ENCODE assay signal across 12 mouse cellular contexts in the genomic region with DNA sequence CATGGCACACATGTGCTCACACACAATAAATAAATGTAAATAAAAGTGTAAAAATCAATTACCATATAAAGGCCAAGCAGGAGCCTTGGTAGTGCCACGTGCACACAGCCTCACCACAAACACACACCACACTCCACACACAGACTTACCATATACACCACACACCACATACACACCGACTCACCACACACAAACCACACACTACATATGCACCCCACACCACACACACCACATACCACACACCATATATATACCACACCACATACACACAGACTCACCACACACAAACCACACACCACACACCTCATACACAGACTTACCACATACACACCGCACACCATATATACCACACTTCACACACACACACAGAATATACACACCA. TPM values are rescaled to one million over a fixed set of nuclear protein-coding genes. Genes with fewer than 3 reads are reported as not detected.
DNase-seq lines count a peak whose midpoint lies in the region; ATAC-seq and TF ChIP-seq lines count a peak whose summit lies in the region.
"Had no signal": no experiment of that assay in that cellular context is flagged by ENCODE, and none has a peak within 500 bp of the region (broad histone marks: within the 10 kb centered on the region; RNA-seq: fewer than 3 reads in every experiment).

No protein-coding gene starts in this region.

- peaks cover 15% of the 10 kb centered on the region for H3K4me1 ChIP-seq in heart, embryonic 13.5 days
- 0 out of 2 replicates have a peak, but pooled peaks cover under 1% of the 10 kb centered on the region for H3K4me1 ChIP-seq in lung, embryonic 15.5 days
- H3K4me1 ChIP-seq in bone marrow macrophage, adult 2 months (ENCODE audit: control insufficient read depth, insufficient read depth, low read length), result peaks cover 56% of the 10 kb centered on the region
- H3K4me1 ChIP-seq: intestine, embryonic 15.5 days; limb, embryonic 15.5 days had no signal

- H3K27me3 ChIP-seq in heart, embryonic 13.5 days (replicated peaks), result no peaks in the 10 kb centered on the region
- H3K27me3 ChIP-seq in lung, embryonic 15.5 days, result no peaks in the 10 kb centered on the region
- H3K27me3 ChIP-seq: forebrain, embryonic 12.5 days; intestine, embryonic 15.5 days; limb, embryonic 15.5 days had no signal

- peak overlapping the region; percentile 75 for H3K27ac ChIP-seq in heart, embryonic 13.5 days (replicated peaks)
- H3K27ac ChIP-seq in lung, embryonic 15.5 days, result peak overlapping the region; percentile 48; the same call in 1 of the 2 replicates
- peak overlapping the region; percentile 99 for H3K27ac ChIP-seq in bone marrow macrophage, adult 2 months (ENCODE audit: insufficient read depth, low read depth, low read length)
- H3K27ac ChIP-seq: forebrain, embryonic 12.5 days; limb, embryonic 15.5 days had no signal

- WGBS in heart, embryonic 13.5 days, result 87% methylated on average over 3 of the region's 3 CpGs
- 78% methylated on average over 3 of the region's 3 CpGs for WGBS in lung, embryonic 15.5 days

- intact Hi-C loops in heart, postnatal 10 days (cut with DNase I), result no loop called here

- no peak for ATAC-seq in heart, embryonic 13.5 days (ENCODE audit: extremely low read depth, insufficient number of reproducible peaks, low FRiP score, low TSS enrichment)
- no peak for ATAC-seq in lung, embryonic 15.5 days (ENCODE audit: borderline replicate concordance, extremely low read depth, low FRiP score, low TSS enrichment)
- ATAC-seq in hematopoietic stem cell, adult 5-6 weeks (replicated peaks in 1 of 2; ENCODE audit: insufficient read depth in 1 of 2, low FRiP score in 2 of 2, low TSS enrichment in 1 of 2, low read depth in 1 of 2, poor library complexity in 2 of 2, severe bottlenecking in 2 of 2), result peak; percentile 37 to 53; a peak in 3 of 4 replicates
- ATAC-seq: intestine, embryonic 15.5 days had no signal

- TF ChIP-seq CTCF in bone marrow macrophage, adult 2 months (IDR thresholded peaks at IDR 0.05; ENCODE audit: low read depth, low read length), result 0 out of 2 replicates have a peak, but pooled peaks have one; percentile 8

- H3K4me2 ChIP-seq in heart, embryonic 13.5 days, result peak overlapping the region; percentile 6; the same call in 1 of the 2 replicates
- H3K4me2 ChIP-seq in lung, embryonic 15.5 days, result no peak overlapping the region
- H3K4me2 ChIP-seq: forebrain, embryonic 12.5 days; intestine, embryonic 15.5 days; limb, embryonic 15.5 days had no signal

- peaks cover 69% of the 10 kb centered on the region for H3K36me3 ChIP-seq in heart, embryonic 13.5 days
- H3K36me3 ChIP-seq in lung, embryonic 15.5 days, result 0 out of 2 replicates have a peak, but pooled peaks cover 3% of the 10 kb centered on the region

- H3K9me3 ChIP-seq in heart, embryonic 13.5 days, result no peaks in the 10 kb centered on the region
- no peaks in the 10 kb centered on the region for H3K9me3 ChIP-seq in lung, embryonic 15.5 days
- H3K9me3 ChIP-seq: forebrain, embryonic 12.5 days; intestine, embryonic 15.5 days; limb, embryonic 15.5 days had no signal

- DNase-seq in heart, postnatal 10 days, result no peak
- no peak for DNase-seq in lung, postnatal 4 days
- no peak for DNase-seq in urinary bladder, postnatal 10 days (ENCODE audit: low spot score)
- DNase-seq in frontal cortex, postnatal 36 days (ENCODE audit: low spot score in 2 of 2), result no peak
- DNase-seq: adrenal gland, adult 8-10 months had no signal

- H3K4me3 ChIP-seq in heart, embryonic 13.5 days, result no peak overlapping the region
- H3K4me3 ChIP-seq in lung, embryonic 15.5 days, result no peak overlapping the region
- H3K4me3 ChIP-seq in bone marrow macrophage, adult 2 months (ENCODE audit: insufficient read depth, low read length), result 0 out of 2 replicates have a peak overlapping the region, but pooled peaks have one; percentile 2
- H3K4me3 ChIP-seq: forebrain, embryonic 12.5 days; intestine, embryonic 15.5 days; limb, embryonic 15.5 days had no signal

- TF ChIP-seq POLR2A in bone marrow macrophage, adult 2 months (IDR thresholded peaks at IDR 0.05; ENCODE audit: borderline replicate concordance, low read depth, low read length), result no peak

- H3K9ac ChIP-seq in heart, embryonic 13.5 days, result no peak overlapping the region
- H3K9ac ChIP-seq in lung, embryonic 15.5 days, result no peak overlapping the region
- H3K9ac ChIP-seq: forebrain, embryonic 12.5 days; intestine, embryonic 15.5 days; limb, embryonic 15.5 days had no signal

RNA-seq across cellular contexts. Expression of gene Daglb, which starts 6.8 kb away (rescaled TPM):
- polyA plus RNA-seq in heart, embryonic 13.5 days (2015; fragmentation: Nextera tagmentation; extraction: Ambion mirVana), result 9.0 and 9.1 TPM in 2 replicates
- 1 to 10 TPM; 7.9 to 8.8 TPM for total RNA-seq in heart, postnatal 10 days (2021)
- polyA plus RNA-seq in lung, embryonic 15.5 days (2015; fragmentation: Nextera tagmentation; extraction: Ambion mirVana), result 7.9 and 8.1 TPM in 2 replicates
- 60.0 and 64.7 TPM in 2 replicates for polyA plus RNA-seq in bone marrow macrophage, adult 2 months (2012; ENCODE audit: insufficient read depth, insufficient read length, missing spikeins)
- 9.8 and 11.5 TPM in 2 replicates for total RNA-seq in hematopoietic stem cell, adult 5-6 weeks (2017)

RNA-seq across cellular contexts. Expression of gene Rac1, which starts 56.7 kb away (rescaled TPM):
- polyA plus RNA-seq in heart, embryonic 13.5 days (2015; fragmentation: Nextera tagmentation; extraction: Ambion mirVana), result 352 and 355 TPM in 2 replicates
- 100 to 1,000 TPM; 314 to 339 TPM for total RNA-seq in heart, postnatal 10 days (2021)
- 492 and 506 TPM in 2 replicates for polyA plus RNA-seq in lung, embryonic 15.5 days (2015; fragmentation: Nextera tagmentation; extraction: Ambion mirVana)
- polyA plus RNA-seq in bone marrow macrophage, adult 2 months (2012; ENCODE audit: insufficient read depth, insufficient read length, missing spikeins), result 551 and 587 TPM in 2 replicates
- 107 and 130 TPM in 2 replicates for total RNA-seq in hematopoietic stem cell, adult 5-6 weeks (2017)

Comparison
In these comparisons a context has a peak if more than half of its experiments do, and no peak if none do; other contexts are left out.
1. ATAC-seq: peak in hematopoietic stem cell, adult 5-6 weeks (2 of 2); none in heart, embryonic 13.5 days (single experiment) and lung, embryonic 15.5 days (single experiment).
2. H3K27ac ChIP-seq: peak in every context shown above with its lines; median percentile 99 in bone marrow macrophage, adult 2 months; 75 in heart, embryonic 13.5 days; 48 in lung, embryonic 15.5 days.